Mouse (Mus musculus) splenic B cell, adult 2 months (primary cell): ENCODE measurements around the gene Hspa1a.
"Not testable (repeated sequence)": the region's sequence is repeated elsewhere in the genome, so short reads cannot be mapped to it uniquely, and the experiment has no call there.

Experiments used
- DNase-seq: peaks from one replicate; pipeline ENCODE4 v3.0.0-alpha.2; 2011; ENCODE audit warnings: low read depth, low spot score
- H3K27me3 ChIP-seq: 2 replicates; pipeline ENCODE4 v1.6.1; 2012; ENCODE audit warnings: mild to moderate bottlenecking, low read length, moderate library complexity, mixed read lengths; ENCODE audit not compliant: control insufficient read depth, poor library complexity, insufficient read depth, severe bottlenecking
- H3K36me3 ChIP-seq: 2 replicates; pipeline ENCODE4 v1.6.1; 2012; ENCODE audit warnings: mild to moderate bottlenecking, low read length, moderate library complexity, mixed read lengths; ENCODE audit not compliant: control insufficient read depth, poor library complexity, insufficient read depth, severe bottlenecking

Gene Hspa1a

DNA sequence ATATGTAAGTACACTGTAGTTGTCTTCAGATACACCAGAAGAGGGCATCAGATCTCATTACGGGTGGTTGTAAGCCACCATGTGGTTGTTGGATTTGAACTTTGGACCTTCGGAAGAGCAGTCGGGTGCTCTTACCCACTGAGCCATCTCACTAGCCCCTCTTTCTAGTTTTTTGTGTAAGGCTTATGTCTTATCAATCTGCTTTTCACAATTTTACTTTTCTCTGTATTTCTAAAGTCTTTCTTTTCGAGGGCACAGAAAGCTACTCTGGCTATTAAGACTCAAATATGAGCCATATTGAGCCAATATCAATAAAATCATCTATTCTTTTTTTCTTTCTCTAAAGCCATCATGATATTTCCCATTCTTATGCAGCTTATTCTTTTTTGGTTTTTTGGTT is 23.2 kb upstream of the Hspa1a start:
- H3K27me3 ChIP-seq, DNase-seq: not testable (repeated sequence)
- peaks cover 11% of the 10 kb centered on the region for H3K36me3 ChIP-seq

GRCm38 (mm10) chr17:34994751-34995150 is 22.8 kb upstream of the Hspa1a start:
- peaks cover 11% of the 10 kb centered on the region for H3K36me3 ChIP-seq
- DNase-seq, result peak; percentile 36
- H3K27me3 ChIP-seq, result no peaks in the 10 kb centered on the region

GRCm38 (mm10) chr17:34984218-34984617 is 12.3 kb upstream of the Hspa1a start:
- peak; percentile 79 for DNase-seq
- no peaks in the 10 kb centered on the region; the same call in 1 of the 2 replicates for H3K36me3 ChIP-seq
- no peaks in the 10 kb centered on the region for H3K27me3 ChIP-seq

GRCm38 (mm10) chr17:34982328-34982727 is 10.4 kb upstream of the Hspa1a start:
- no peaks in the 10 kb centered on the region; the same call in 1 of the 2 replicates for H3K36me3 ChIP-seq
- no peak for DNase-seq

GRCm38 (mm10) chr17:34981690-34982180 is 9.8 kb upstream of the Hspa1a start, which contains the start of gene Lsm2:
Lsm2 (plus strand) TSS chr17:34981862.
- peak; percentile 95 for DNase-seq
- H3K27me3 ChIP-seq, result no peaks in the 10 kb centered on the region
- H3K36me3 ChIP-seq, result no peaks in the 10 kb centered on the region; the same call in 1 of the 2 replicates

More at GRCm38 (mm10) chr17:34982328-34982727, 10.4 kb upstream of the Hspa1a start:
- H3K27me3 ChIP-seq, result no peaks in the 10 kb centered on the region

DNA sequence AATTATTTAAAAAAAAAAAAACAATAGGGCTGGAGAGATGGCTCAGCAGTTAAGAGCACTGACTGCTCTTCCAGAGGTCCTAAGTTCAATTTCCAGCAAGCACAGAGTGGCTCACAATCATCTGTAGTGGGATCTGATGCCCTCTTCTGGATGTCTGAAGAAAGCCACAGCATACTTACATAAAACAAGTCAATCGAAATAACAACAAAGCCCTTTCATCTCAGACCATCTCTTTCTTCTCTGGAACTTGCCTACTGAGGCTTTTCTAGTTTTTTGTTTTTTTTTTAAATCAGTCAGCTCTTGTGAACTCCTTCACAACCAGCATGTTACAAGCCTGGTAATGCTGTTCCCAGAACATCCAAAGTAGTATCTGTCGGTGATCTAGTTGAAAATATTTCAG is 8.7 kb upstream of the Hspa1a start:
- H3K36me3 ChIP-seq, result no peaks in the 10 kb centered on the region
- H3K27me3 ChIP-seq, result no peaks in the 10 kb centered on the region
- peak; percentile 74 for DNase-seq

GRCm38 (mm10) chr17:34979631-34980030 is 7.7 kb upstream of the Hspa1a start:
- no peaks in the 10 kb centered on the region for H3K36me3 ChIP-seq
- DNase-seq, result no peak

DNA sequence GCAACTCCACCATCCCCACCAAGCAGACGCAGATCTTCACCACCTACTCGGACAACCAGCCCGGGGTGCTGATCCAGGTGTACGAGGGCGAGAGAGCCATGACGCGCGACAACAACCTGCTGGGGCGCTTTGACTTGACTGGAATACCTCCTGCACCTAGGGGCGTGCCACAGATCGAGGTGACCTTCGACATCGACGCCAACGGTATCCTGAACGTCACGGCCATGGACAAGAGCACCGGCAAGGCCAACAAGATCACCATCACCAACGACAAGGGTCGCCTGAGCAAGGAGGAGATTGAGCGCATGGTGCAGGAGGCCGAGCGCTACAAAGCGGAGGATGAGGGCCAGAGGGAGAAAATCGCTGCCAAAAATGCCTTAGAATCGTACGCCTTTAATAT is 6.3 kb upstream of the Hspa1a start:
- DNase-seq, result no peak
- Histone ChIP-seq H3K27me3 (no peaks in the 10 kb centered on the region), H3K36me3 (no peaks in the 10 kb centered on the region)

More at GRCm38 (mm10) chr17:34979631-34980030, 7.7 kb upstream of the Hspa1a start:
- no peaks in the 10 kb centered on the region for H3K27me3 ChIP-seq

GRCm38 (mm10) chr17:34977000-34977399 is 5.0 kb upstream of the Hspa1a start:
- H3K27me3 ChIP-seq, result no peaks in the 10 kb centered on the region
- DNase-seq, result no peak
- no peaks in the 10 kb centered on the region for H3K36me3 ChIP-seq

GRCm38 (mm10) chr17:34975581-34976492 is 3.9 kb upstream of the Hspa1a start:
- Histone ChIP-seq H3K27me3 (no peaks in the 10 kb centered on the region), H3K36me3 (no peaks in the 10 kb centered on the region)
- no peak for DNase-seq

- not testable (repeated sequence) for H3K36me3 ChIP-seq, H3K27me3 ChIP-seq, DNase-seq
Observed at GRCm38 (mm10) chr17:34971694-34972068, 275 bp downstream of the Hspa1a start.

- not testable (repeated sequence) for H3K36me3 ChIP-seq, H3K27me3 ChIP-seq, DNase-seq
Observed at GRCm38 (mm10) chr17:34970850-34971249, 1.1 kb downstream of the Hspa1a start.

DNA sequence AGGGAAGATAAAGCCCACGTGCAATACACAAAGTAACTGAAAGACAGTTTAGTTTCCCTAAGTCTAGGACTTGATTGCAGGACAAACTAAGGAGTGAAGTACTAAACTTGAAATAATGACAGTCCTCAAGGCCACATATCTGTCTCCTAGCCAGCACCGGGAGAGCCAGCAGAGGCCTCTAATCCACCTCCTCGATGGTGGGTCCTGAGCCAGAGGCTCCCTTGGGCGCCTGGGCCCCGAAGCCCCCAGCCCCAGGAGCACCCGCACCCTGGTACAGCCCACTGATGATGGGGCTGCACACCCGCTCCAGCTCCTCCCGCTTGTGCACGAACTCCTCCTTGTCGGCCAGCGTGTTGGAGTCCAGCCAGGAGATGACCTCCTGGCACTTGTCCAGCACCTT is 2.1 kb downstream of the Hspa1a start, which contains the start of gene Gm20481:
TSS of gene Gm20481 (plus strand) at position 91 of the 400 bp plus-strand sequence.
- H3K27me3 ChIP-seq, H3K36me3 ChIP-seq: not testable (repeated sequence)
- peak; percentile 51 for DNase-seq

DNA sequence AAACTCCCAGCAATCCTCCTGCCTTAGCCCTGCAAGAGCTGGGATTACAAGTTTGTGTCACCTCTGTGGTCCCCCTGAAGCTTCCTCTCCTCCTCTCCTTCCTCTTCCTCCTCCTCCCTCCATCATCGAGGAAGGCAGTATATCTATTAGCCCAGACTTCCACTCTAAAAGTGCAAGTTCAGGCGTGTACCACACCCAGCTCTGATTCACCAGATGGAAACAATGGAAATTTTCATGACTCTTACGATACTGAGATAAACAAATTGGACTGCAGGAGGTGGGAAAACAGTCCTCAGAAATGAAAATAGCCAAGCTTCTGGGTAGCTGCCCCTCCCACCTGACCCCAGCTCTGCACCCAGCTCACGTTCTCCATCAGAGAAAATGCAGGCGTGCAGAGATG is 6.3 kb downstream of the Hspa1a start:
- DNase-seq, result no peak
- Histone ChIP-seq H3K27me3 (no peaks in the 10 kb centered on the region), H3K36me3 (no peaks in the 10 kb centered on the region)

DNA sequence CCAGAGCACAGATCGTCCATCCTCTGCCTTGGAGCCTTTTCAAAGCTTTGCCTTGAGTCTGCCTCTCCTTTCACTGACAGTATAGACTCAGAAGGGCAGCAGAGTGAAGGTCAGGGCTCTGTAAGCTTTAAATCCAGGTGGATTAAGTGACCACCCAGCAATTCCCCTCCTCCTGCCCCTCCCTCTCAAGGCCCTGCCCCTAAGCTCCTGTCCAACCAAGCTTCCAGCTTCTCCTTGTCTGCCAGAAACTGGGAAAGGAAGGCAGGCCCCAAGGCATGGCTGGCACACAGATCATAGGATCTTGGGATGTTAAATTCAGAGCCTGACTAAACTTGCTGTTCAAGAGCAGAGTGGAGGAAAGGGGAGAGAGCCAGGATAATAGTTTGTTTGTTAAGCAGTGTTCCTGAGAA is 7.3 kb downstream of the Hspa1a start:
- no peak for DNase-seq
- Histone ChIP-seq H3K36me3 (no peaks in the 10 kb centered on the region), H3K27me3 (no peaks in the 10 kb centered on the region)
